Mouse (Mus musculus) layer of hippocampus, adult 9-11 months (tissue): ENCODE measurements at regions not wholly inside any gene's neighbourhood (a gene's known extent, or its start where the extent isn't known, plus 50 kb on each side); places are given as distances from the start of the nearest gene placed in this dataset.
"Not testable (repeated sequence)": the region's sequence is repeated elsewhere in the genome, so short reads cannot be mapped to it uniquely, and the experiment has no call there.

Source experiments
- DNase-seq: peaks from one replicate; pipeline ENCODE4 v3.0.0; 2022

- DNase-seq: no peak
Measured at GRCm38 (mm10) chr13:75295818-75296217, 206.2 kb downstream of the Pcsk1 start.

- DNase-seq: no peak
Measured at GRCm38 (mm10) chr13:75319780-75320179, 230.2 kb downstream of the Pcsk1 start.

- DNase-seq: no peak
Measured at GRCm38 (mm10) chr13:75320239-75320638, 230.6 kb downstream of the Pcsk1 start.

GRCm38 (mm10) chr13:75337054-75337453 is 247.4 kb downstream of the Pcsk1 start:
- no peak for DNase-seq

GRCm38 (mm10) chr13:75343422-75343821 is 253.8 kb downstream of the Pcsk1 start:
- DNase-seq: no peak

GRCm38 (mm10) chr13:75366723-75367426 is 277.2 kb downstream of the Pcsk1 start:
- DNase-seq: no peak

GRCm38 (mm10) chr13:75368249-75368800 is 278.7 kb downstream of the Pcsk1 start:
- DNase-seq: no peak

GRCm38 (mm10) chr13:75377100-75377499 is 287.5 kb downstream of the Pcsk1 start:
- DNase-seq: not testable (repeated sequence)

- no peak for DNase-seq
Measured at GRCm38 (mm10) chr13:75377717-75378116, 288.1 kb downstream of the Pcsk1 start.

- DNase-seq: no peak
Measured at GRCm38 (mm10) chr13:75384631-75385340, 295.2 kb downstream of the Pcsk1 start.

- DNase-seq: no peak
Measured at GRCm38 (mm10) chr13:75389211-75389610, 299.6 kb downstream of the Pcsk1 start.

- no peak for DNase-seq
Measured at GRCm38 (mm10) chr13:75390177-75390576, 300.6 kb downstream of the Pcsk1 start.

- DNase-seq: not testable (repeated sequence)
Measured at GRCm38 (mm10) chr13:75399846-75400245, 306.7 kb upstream of the Ell2 start.

GRCm38 (mm10) chr13:75420726-75421125 is 285.8 kb upstream of the Ell2 start:
- DNase-seq: no peak

- DNase-seq: no peak
Measured at GRCm38 (mm10) chr13:75426971-75427370, 279.6 kb upstream of the Ell2 start.

- no peak for DNase-seq
Measured at GRCm38 (mm10) chr13:75439170-75439569, 267.4 kb upstream of the Ell2 start.

GRCm38 (mm10) chr13:75440051-75440450 is 266.5 kb upstream of the Ell2 start:
- DNase-seq: no peak

GRCm38 (mm10) chr13:75460335-75460878 is 246.2 kb upstream of the Ell2 start:
- no peak for DNase-seq

- DNase-seq: no peak
Measured at GRCm38 (mm10) chr13:75461273-75461672, 245.3 kb upstream of the Ell2 start.

GRCm38 (mm10) chr13:75467225-75467624 is 239.3 kb upstream of the Ell2 start:
- no peak for DNase-seq

- no peak for DNase-seq
Measured at GRCm38 (mm10) chr13:75475828-75476597, 230.5 kb upstream of the Ell2 start.

- DNase-seq: not testable (repeated sequence)
Measured at GRCm38 (mm10) chr13:75483157-75483915, 223.2 kb upstream of the Ell2 start.
